Mouse (Mus musculus): Measurements from ENCODE around the gene Padi3.

Gene Padi3

DNA sequence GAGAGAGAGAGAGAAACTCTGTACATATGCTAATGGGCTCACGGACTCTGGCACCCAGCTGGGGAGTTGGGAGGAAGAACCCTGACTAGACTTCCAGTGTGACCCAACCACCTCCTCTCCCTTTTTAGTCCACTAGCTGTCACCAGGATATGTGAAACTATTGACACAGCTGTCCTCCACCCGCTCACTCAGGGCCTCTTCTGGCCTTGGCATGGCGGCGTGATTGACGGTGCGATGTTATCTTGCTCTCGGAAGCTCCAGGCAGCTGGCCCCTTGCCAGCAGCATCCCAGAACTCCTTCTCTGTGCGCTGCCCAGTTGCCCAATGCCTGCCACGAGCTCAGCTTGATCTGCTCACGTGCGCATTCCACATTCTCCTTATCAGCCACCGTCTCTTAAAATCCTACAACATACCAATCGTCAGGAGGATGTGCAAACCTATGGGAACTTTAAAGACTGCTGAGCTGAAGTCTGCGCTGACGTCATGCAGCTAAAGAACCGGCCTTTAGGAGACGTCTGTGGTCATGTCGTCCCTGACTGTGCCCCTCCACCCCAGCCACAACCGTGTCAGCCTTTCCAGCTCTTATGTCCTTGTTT is 30.5 kb downstream of the Padi3 start:
- no peak for DNase-seq (ENCODE audit: low spot score)

DNA sequence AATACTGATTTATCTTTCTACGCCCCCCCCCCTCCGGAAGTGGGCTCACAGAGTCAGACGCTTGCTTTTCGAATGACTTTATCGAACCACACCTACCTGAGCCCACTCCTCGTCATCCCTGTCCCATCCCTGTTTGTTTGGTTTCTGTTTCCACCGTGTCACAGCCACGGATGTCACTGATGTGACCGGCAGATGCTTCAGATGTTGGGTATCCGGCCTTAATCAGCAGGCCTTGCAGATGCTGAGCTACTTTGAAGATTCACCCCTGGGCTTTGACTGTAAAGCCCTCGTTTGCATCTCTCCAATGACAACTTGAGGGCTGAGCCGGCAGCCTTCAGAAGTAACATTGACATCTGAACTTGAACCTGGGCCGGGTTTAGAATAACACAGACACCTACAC is 33.8 kb downstream of the Padi3 start:
- DNase-seq (ENCODE audit: low spot score) = no peak

DNA sequence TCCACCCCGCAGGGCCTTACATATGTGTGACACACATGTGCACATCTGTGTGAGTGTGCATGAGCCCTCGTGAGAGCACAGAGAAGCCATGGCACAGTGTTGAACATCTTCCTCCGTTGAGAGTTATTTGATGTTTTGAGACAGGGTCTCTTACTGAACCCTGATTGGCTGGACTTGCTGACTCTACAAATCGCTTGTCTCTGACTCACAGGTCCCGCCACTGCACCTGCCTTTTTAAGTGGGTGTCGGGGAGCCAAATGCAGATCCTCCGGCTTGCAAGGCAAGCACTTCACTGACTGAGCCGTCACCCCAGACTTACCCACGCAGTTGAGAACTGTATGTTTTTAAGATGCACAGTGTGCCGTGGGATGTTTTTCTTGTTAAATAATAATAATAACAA is 34.6 kb downstream of the Padi3 start:
- DNase-seq (ENCODE audit: low spot score) = no peak

- DNase-seq (ENCODE audit: low spot score) = no peak
These were observed 35.6 kb downstream of the Padi3 start for GRCm38 (mm10) chr4:140774893-140775292.

- no peak for DNase-seq (ENCODE audit: low spot score)
These were observed 36.2 kb downstream of the Padi3 start, which contains the start of gene Padi4 for GRCm38 (mm10) chr4:140774025-140774800. TSS of gene Padi4 (minus strand) at chr4:140774236.

GRCm38 (mm10) chr4:140771091-140771490 is 39.4 kb downstream of the Padi3 start:
- DNase-seq (ENCODE audit: low spot score) = no peak

DNA sequence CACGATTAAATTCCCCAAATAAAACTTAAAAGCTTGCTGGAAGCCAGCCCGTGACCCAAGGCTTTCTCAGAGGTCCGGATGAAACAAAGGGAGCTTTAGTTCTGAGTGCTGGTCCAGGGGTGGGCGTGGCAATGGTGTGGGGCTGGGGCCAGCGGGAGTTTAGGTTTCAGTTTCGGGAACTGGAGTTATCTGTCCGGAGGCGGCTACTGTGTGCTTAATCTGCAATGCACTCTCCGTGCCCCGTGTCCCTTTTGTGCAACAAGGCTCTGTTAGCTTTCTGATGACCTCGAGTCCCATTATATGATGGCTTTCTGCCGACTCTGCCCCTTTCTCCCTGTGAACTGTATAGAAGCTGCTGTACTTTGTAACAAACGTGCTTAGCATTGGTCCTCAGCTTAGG is 40.0 kb downstream of the Padi3 start:
- DNase-seq (ENCODE audit: low spot score) = no peak

GRCm38 (mm10) chr4:140768973-140769372 is 41.5 kb downstream of the Padi3 start:
- DNase-seq (ENCODE audit: low spot score) = no peak

DNA sequence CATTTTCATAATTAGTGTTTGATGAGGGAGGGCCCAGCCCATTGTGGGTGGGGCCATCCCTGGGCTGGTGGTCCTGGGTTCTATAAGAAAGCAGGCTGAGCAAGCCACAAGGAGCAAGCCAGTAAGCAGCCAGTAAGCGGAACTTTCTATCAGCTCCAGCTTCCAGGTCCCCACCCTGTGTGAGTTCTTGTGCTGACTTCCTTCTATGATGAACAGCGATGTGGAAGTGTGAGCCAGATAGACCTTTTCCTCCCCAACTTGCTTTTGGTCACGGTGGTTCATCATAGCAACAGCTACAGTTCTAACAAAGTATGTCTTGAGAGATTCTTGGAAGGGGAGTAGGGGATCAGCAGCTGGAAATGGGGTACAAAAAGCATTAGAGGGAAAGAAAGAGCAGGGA is 44.5 kb downstream of the Padi3 start:
- DNase-seq (ENCODE audit: low spot score) = no peak

DNA sequence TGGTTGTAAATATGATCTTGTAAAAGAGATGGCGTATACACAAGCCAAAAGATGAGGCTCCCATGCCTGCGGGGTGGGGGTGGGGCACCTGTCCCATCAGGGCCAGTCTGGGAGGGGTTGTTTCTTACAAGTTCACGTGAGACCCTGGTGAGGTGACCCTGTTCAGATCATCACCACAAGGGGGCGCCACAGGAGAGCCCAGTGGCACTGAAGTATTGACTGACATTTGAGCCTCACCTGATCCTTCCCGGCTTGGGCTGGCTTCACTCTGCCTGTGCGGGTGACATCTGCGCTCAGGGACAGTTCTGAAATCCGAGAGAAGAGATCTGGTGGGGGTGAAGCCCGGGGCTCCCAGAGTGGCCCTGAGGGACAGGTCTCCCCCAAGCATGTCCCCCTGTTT is 47.3 kb downstream of the Padi3 start:
- peak; percentile 33 for DNase-seq (ENCODE audit: low spot score)

DNA sequence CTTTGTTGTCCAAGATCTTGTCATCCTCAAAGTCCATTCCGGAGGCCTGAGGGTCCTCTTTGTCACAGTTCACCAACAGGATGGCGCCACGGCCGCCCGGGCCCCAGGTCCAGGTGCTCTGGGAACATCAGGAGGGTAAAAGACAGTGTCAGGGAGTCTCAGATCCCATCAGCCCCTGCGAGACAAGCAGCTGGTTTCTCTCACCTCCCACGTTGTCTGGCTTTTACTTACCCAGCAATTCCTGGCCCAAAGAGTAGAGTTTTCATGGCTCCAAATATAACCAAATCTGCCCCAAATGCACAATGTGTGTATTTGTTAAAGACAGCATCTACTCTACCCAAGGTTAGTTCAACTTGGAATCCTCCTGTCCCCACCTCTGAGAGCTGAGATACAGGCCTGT is 48.8 kb downstream of the Padi3 start:
- no peak for DNase-seq (ENCODE audit: low spot score)

- DNase-seq (ENCODE audit: low spot score) = no peak
These were observed 54.6 kb downstream of the Padi3 start for GRCm38 (mm10) chr4:140755811-140756210.

GRCm38 (mm10) chr4:140753366-140753765 is 57.1 kb downstream of the Padi3 start:
- DNase-seq (ENCODE audit: low spot score) = no peak

- no peak for DNase-seq (ENCODE audit: low spot score)
These were observed 60.1 kb downstream of the Padi3 start for GRCm38 (mm10) chr4:140750328-140750727.

DNA sequence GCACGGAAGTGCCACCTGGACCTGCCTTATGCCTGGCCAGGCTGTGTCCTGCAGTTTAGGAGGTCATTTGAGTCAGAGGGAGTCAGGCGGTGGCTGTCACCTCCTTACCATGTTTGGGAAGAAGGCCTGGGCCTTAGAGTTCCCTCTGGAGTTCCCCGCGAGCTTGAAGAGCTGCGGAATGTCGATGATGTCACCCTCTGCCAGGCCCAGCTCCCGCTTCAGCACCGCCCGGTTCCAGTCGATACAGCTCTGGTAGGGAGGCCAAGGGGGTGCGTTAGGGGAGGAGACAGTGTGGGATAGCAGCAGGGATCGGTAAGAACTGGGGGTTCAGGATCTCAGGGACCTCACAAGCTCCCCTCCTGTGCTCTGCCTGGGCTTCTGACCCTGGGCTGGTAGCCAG is 62.5 kb downstream of the Padi3 start:
- no peak for DNase-seq (ENCODE audit: low spot score)

GRCm38 (mm10) chr4:140744654-140745053 is 65.8 kb downstream of the Padi3 start:
- no peak for DNase-seq (ENCODE audit: low spot score)

DNA sequence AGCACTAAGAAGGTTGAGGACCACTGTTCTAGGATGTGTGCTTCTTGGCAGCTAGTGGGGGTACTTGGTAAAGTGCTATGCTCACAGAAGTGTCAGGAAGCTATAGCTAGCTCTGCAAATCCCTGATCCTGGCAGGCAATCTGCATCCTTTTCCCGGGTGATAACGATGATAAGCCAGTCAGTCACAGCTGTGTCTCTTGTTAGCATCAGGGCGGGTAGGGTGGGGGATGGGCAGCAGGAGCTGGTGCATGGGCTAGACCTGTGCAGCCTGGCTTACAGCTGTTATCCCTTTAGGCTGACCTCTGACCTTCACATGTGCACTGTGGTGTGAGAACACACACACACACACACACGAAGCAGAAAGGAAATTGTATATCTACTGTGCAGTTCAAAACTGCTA is 67.4 kb downstream of the Padi3 start:
- no peak for DNase-seq (ENCODE audit: low spot score)

DNA sequence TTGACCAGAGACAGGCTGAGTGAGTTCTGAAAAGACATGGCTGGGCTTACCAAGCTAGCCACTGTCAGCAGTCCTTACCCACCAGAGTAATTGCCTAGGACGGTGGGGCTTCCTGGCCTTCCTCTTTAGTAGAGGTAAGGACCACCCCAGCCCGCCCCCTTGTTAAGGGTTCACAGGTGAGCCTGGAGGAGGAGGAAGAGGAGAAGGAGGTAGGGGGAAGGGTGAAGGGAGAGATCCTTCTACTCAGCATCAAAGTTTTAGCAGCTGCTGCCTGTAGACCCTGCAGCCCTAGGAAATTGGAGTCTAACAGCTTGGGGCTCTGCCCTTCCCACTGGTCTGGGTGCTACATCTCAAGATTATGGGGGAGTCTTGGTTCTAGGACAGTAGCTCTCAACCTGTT is 67.9 kb downstream of the Padi3 start, which contains the start of gene Padi6:
Gene Padi6, minus strand, starts transcription at position 101 of the 400 bp plus-strand sequence.
- no peak for DNase-seq (ENCODE audit: low spot score)

GRCm38 (mm10) chr4:140741401-140741800 is 69.0 kb downstream of the Padi3 start:
- no peak for DNase-seq (ENCODE audit: low spot score)

DNA sequence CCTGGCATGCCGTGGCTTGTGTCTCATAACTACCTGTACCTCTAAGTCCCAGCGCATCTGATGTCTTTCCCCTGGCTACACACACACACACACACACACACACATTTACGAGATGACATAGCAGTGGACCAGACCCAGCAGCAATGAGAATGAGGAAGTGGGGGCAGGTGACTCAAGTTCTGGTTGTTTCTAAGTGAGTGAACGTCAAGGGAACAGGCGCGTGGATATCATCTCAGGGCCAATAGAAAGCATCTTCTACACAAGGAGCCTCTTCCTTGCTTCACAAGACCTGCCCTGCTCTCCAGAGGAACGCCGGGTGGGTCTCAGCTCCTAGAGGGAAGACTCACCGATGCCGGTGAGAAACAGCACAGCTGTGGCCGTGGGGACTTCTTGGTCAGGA is 69.8 kb downstream of the Padi3 start:
- DNase-seq (ENCODE audit: low spot score) = no peak

All from urinary bladder, postnatal 10 days (tissue).